Mouse (Mus musculus): ENCODE data around the gene Tmod4.

The Tmod4 gene

DNA sequence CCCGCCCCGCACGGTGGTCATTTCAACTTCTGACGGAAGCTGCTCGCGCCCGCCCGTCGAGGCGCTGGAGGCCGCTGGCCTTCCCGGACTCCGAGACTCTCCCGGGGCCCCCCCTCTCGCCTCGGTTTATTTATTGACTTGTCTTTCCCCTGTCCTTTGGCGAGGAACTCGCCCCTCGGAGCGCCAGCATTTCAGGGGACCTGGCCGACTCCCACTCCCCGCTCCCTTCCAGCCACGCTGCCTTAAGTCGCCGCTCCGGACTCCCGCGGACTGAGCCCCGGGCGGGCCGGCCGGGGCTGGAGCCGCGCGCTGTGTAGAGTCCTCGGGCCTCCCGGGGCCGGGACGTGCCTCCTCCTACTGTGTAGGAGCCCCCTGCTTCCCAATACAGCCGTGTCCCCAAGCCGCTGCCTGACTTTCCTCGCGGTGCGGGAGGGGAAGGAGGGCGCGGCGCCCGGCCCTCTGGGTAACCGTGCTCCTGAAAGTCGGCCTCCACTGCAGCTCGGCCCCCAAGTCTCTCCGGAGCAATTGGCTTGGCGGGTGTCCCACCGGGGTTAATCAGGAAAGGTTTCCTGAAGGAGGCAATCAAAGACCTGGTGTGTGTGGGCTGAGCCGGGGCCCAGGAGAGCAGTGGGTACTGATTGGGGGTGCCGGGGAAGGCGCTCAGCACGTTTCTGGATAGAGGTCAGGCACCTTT lies 49.1 kb downstream of the Tmod4 start:
- DNase-seq (ENCODE audit: low read depth, low spot score): no peak

DNA sequence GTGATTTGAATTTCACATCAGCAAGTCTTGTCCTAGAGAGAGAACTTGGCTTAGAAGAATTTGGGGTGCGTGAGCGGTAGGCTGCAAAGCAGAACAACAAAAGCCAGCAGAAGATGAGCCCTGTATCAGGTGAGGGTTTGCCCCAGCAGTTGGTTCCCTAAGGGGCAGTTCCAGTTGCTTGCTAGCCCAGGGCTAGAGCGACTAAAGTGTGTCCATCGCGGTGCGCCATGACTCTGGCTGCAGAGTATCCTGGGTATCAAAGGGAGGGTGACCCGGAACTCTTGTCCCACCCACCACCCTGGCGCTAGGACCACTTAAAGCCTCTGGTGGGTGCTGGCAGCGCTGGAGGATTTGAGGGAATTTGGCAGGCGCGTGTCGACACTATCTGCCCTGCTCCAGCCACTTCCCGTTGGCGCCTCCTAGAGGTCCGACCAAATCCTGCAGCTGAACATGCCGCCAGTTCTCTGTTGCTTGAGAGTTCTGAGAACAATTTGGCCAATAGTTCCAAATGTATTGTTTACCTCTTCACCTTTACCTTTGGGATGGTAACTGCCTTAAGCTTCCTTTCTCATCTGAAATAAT lies 49.8 kb downstream of the Tmod4 start:
- peak; percentile 80 for DNase-seq (ENCODE audit: low read depth, low spot score)

DNA sequence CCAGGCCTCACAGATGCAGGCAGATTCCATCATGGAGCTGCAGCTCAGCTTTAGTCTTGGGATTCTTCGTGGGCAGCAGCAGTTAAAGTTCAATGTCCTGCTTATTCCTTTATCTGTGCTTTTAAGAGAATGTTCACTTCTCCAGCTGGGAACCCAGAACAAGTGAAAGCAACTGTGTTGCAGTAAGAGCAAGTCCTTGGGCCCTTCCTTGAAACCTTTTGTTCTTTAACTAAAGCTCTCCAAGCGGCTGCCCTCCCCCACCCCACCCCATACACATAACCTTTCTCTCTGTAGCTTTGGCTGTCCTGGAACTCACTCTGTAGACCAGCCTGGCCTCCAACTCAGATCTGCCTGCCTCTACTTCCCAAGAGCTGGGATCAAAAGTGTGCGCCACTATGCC lies 52.2 kb downstream of the Tmod4 start:
- no peak for DNase-seq (ENCODE audit: low read depth, low spot score)

DNA sequence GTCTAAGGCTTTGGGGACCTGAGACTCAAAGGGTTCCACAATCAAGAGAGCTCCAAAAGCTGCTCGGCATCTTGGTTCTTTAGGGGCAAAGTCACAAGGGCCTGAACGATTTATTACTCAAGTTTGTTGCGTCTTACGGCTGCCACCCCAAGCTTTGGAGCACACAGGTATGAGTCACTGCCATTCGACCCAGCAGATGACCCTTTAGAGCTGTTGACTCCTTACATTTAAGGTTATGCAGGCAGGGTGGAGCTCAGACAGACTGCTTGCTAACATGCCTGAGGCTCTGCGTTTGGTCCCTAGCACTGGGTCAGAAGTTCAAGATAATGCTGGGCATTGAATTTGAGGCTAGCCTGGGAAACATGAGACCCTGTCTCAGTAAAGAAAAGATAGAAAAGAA lies 53.3 kb downstream of the Tmod4 start:
- DNase-seq (ENCODE audit: low read depth, low spot score): no peak

All from skeletal muscle tissue, adult 2 months (tissue).